ENCODE assay signal across 20 mouse cellular contexts in the genomic region with DNA sequence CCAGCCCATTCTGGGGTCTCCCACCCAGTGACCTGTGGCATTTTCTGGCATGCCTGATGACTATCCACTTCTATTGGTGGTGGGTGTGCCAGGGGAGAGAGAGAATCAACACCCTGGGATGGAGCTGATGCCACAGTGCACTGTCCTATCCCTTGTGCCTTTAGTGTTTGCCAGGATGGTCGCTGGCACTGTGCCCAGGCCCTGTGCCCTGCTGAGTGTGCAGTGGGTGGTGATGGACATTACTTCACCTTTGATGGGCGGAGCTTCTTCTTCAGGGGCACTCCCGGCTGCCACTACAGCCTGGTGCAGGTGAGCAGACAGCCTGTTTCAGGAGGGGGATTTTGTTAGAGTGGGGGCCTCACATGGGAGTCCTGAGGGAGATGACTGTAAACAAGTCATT. TPM values are rescaled to one million over a fixed set of nuclear protein-coding genes. Genes with fewer than 3 reads are reported as not detected.
"Had no signal": no experiment of that assay in that cellular context is flagged by ENCODE, and none has a peak within 500 bp of the region (broad histone marks: within the 10 kb centered on the region; RNA-seq: fewer than 3 reads in every experiment).

No protein-coding gene starts in this region.

- H3K9me3 ChIP-seq: limb, embryonic 12.5 days; limb, embryonic 15.5 days; lung, embryonic 15.5 days had no signal

- DNase-seq: left cerebral cortex, postnatal 4 days; lung, adult 18-20 months; lung, postnatal 10 days; lung, postnatal 4 days; midbrain, embryonic 14.5 days; right cerebral cortex, adult 18-20 months; right cerebral cortex, postnatal 14 days; right cerebral cortex, postnatal 4 days; thymus, adult 2 months; thymus, postnatal 14 days; thymus, postnatal 4 days had no signal

- H3K4me3 ChIP-seq: limb, embryonic 12.5 days; limb, embryonic 15.5 days; lung, embryonic 15.5 days had no signal

- H3K27ac ChIP-seq: limb, embryonic 12.5 days; limb, embryonic 15.5 days; liver, embryonic 14.5 days; lung, embryonic 15.5 days; stomach, postnatal 0 days had no signal

- H3K4me1 ChIP-seq: limb, embryonic 15.5 days; lung, embryonic 15.5 days had no signal

- H3K27me3 ChIP-seq: limb, embryonic 12.5 days; limb, embryonic 15.5 days; lung, embryonic 15.5 days had no signal

- ATAC-seq: intestine, postnatal 0 days had no signal

- H3K4me2 ChIP-seq: limb, embryonic 12.5 days; limb, embryonic 15.5 days; lung, embryonic 15.5 days; midbrain, embryonic 11.5 days had no signal

- H3K36me3 ChIP-seq: limb, embryonic 12.5 days; limb, embryonic 15.5 days; lung, embryonic 15.5 days had no signal

- H3K9ac ChIP-seq: limb, embryonic 12.5 days; limb, embryonic 15.5 days; liver, embryonic 14.5 days; lung, embryonic 15.5 days had no signal

RNA-seq across cellular contexts. Expression of a gene that starts 4.7 kb away (rescaled TPM):
- total RNA-seq: megakaryocyte progenitor cell, adult 5-6 weeks; megakaryocyte-erythroid progenitor cell, adult 5-6 weeks had no signal
